Mouse (Mus musculus) cortical plate, adult 2 months (tissue): Measurements from ENCODE around the gene Coro2b. TPM values are rescaled to one million over a fixed set of nuclear protein-coding genes. Genes with fewer than 3 reads are reported as not detected.

Source experiments
- H3K27ac ChIP-seq: fragments of 200-500 bp; 2 replicates; pipeline ENCODE4 v1.5.1; 2012; ENCODE audit warnings: low read length, control low read depth, inconsistent platforms; ENCODE audit not compliant: insufficient read depth
- H3K4me1 ChIP-seq: fragments of 200-500 bp; 2 replicates; pipeline ENCODE4 v1.6.1; 2011; ENCODE audit warnings: low read length; ENCODE audit not compliant: control insufficient read depth, insufficient read depth
- H3K4me3 ChIP-seq: fragments of 200-500 bp; 2 replicates; pipeline ENCODE4 v1.5.1; 2011; ENCODE audit warnings: mild to moderate bottlenecking, low read length, control low read depth; ENCODE audit not compliant: insufficient read depth
- CTCF ChIP-seq: fragments of 200-500 bp; IDR thresholded peaks from 2 replicates; pipeline ENCODE4 v1.5.1; 2011; ENCODE audit warnings: mild to moderate bottlenecking, control low read depth, low read length; ENCODE audit not compliant: insufficient read depth; ENCODE audit errors: extremely low read depth
- POLR2A ChIP-seq: fragments of 200-500 bp; IDR thresholded peaks from 2 replicates; pipeline ENCODE4 v1.6.1; 2011; ENCODE audit warnings: mild to moderate bottlenecking, low read length, control low read depth; ENCODE audit not compliant: insufficient read depth; ENCODE audit errors: extremely low read depth
- polyA plus RNA-seq: library from polyadenylated mRNA; depleted of rRNA; stranded (reverse); fragments of >200 nt; gene quantifications from 2 replicates; pipeline ENCODE4 v1.2.3, GENCODE M21; 2012

The Coro2b gene
- polyA plus RNA-seq, 1 experiment = 130 TPM

DNA sequence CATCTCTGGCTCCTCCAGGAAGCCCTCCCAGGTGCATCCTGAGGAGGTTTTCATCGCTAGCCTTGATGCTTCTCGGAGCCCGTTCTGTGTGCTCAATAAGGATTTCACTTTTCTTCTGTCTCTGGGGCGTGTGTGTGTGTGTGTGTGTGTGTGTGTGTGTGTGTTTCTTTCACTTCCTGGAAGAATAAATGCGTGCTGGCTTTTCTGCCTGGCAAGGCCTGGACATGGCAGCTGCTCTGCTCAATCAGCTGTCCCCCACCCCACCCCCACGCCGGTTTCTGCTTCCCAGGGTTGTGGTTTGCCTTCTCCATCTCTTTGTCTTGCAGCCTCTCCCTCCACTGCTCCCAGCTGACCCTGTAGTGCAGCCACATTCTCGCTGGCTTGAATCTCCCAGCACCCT, 4.3 kb upstream of the Coro2b start:
- no peak overlapping the region for H3K4me3 ChIP-seq
- peak overlapping the region; percentile 60 for H3K27ac ChIP-seq
- TF ChIP-seq CTCF (no peak), POLR2A (no peak)
- peaks cover 12% of the 10 kb centered on the region for H3K4me1 ChIP-seq

DNA sequence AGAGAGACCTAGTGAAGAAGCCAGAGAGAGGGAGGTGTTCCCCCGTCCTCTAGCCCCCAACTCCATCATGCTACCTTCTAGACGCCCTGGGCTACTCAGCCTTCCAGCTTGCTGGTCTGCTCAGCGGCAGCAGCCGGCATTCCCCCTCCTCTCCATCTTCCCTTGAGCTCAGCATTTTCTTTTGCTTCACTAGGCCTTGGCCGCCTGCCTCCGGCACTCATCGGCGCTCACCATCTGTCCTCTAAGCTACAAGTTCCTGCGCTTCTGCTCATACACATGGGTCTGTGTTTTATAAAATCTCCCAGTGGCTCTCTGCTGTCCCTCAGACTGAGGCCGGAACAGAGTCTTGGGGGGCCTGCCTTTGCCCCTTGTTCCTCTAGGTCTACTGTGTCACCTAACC, 3.9 kb upstream of the Coro2b start:
- H3K27ac ChIP-seq = peak overlapping the region; percentile 60
- H3K4me1 ChIP-seq = peaks cover 12% of the 10 kb centered on the region
- H3K4me3 ChIP-seq = no peak overlapping the region
- TF ChIP-seq CTCF (no peak), POLR2A (peak; percentile 30; the same call in 1 of the 2 replicates)

- peak overlapping the region; percentile 41; the same call in 1 of the 2 replicates for H3K27ac ChIP-seq
- TF ChIP-seq POLR2A = no peak
- no peak for TF ChIP-seq CTCF
These were observed 3.3 kb upstream of the Coro2b start for GRCm38 (mm10) chr9:62540166-62540565.

GRCm38 (mm10) chr9:62539251-62539711, 2.4 kb upstream of the Coro2b start:
- no peak for TF ChIP-seq CTCF
- TF ChIP-seq POLR2A = no peak
- Histone ChIP-seq H3K27ac (0 out of 2 replicates have a peak overlapping the region, but pooled peaks have one; percentile 8), H3K4me1 (peaks cover 9% of the 10 kb centered on the region), H3K4me3 (no peak overlapping the region)

More at GRCm38 (mm10) chr9:62540166-62540565, 3.3 kb upstream of the Coro2b start:
- Histone ChIP-seq H3K4me1 (peaks cover 10% of the 10 kb centered on the region), H3K4me3 (no peak overlapping the region)

GRCm38 (mm10) chr9:62537941-62538340, 1.1 kb upstream of the Coro2b start:
- TF ChIP-seq CTCF (no peak), POLR2A (no peak)
- Histone ChIP-seq H3K4me1 (peaks cover 18% of the 10 kb centered on the region), H3K27ac (no peak overlapping the region), H3K4me3 (no peak overlapping the region)

DNA sequence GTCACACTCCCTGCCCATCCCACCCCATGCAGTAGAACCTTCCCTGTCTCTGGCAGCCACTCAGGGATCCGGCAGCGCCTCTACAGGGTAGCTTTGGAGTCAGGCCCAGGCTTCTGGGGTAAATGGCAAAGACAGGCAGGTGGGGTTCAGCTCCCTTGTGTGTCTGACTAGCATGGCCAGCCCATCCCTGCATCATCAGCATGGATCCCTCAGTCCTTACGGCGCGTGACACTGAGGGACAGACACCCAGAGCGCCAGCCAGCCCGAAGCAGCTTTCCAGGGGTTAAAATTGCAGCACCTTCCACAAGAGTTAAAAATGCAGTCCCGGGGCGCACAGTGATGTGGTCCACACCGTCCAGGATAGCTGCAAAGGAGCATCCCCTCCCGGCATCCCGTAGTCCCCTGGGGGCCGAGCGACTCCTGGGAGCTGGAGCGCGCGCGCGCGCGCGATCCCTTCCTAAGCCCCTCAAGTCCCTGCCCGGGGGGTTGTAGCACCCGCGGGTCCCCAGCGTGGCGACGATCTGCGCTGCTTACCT, 657 bp downstream of the Coro2b start:
- peaks cover 22% of the 10 kb centered on the region for H3K4me1 ChIP-seq
- peak overlapping the region; percentile 97 for H3K27ac ChIP-seq
- TF ChIP-seq CTCF (no peak), POLR2A (peak; percentile 52; the same call in 1 of the 2 replicates)
- H3K4me3 ChIP-seq = peak overlapping the region; percentile 68

DNA sequence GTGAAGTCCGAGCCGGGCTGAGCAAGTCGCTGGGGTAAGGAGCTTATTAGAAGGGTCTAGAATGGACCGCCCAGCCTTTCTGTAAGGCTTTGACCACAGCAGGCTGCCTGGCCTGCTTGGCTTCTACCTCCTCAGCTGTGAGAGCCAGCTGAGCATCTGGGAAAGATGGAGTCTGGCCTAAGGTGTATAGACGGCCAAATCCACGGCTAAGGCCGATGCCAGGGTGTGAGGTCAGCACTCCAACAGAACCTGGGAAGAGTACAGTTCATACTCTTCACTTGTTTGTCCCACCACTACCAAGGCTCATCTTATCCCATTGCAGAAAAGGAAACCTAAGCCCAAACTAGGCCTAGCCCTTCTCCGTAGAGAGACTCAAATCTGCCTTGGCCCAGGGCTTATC, 1.3 kb downstream of the Coro2b start:
- H3K4me1 ChIP-seq = peaks cover 22% of the 10 kb centered on the region
- peak overlapping the region; percentile 68 for H3K4me3 ChIP-seq

DNA sequence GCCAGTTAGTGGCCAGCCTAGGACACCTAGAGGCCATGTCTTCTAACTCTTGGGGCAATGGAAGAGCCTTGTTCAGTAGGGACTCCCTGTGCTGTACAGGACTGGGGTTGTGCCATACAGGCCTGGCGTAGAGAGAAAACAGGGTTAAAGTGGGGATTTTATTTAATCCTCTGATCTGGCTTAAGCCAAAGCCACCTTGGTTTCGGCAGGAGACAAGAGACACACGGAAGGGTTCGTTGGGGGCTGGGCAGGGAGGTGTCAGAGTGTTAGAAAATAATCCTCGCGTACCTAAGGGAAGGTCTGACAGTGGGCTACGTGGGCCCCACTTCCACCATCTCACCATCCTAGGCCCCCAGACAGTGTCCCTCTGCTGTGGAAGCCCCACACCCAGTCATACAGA, 2.2 kb downstream of the Coro2b start:
- Histone ChIP-seq H3K27ac (peak overlapping the region; percentile 97; the same call in 1 of the 2 replicates), H3K4me3 (peak overlapping the region; percentile 68), H3K4me1 (peaks cover 27% of the 10 kb centered on the region)
- TF ChIP-seq CTCF (no peak), POLR2A (no peak)

More for the DNA sequence above, 1.3 kb downstream of the Coro2b start:
- TF ChIP-seq POLR2A = no peak
- TF ChIP-seq CTCF = no peak
- peak overlapping the region; percentile 97 for H3K27ac ChIP-seq

DNA sequence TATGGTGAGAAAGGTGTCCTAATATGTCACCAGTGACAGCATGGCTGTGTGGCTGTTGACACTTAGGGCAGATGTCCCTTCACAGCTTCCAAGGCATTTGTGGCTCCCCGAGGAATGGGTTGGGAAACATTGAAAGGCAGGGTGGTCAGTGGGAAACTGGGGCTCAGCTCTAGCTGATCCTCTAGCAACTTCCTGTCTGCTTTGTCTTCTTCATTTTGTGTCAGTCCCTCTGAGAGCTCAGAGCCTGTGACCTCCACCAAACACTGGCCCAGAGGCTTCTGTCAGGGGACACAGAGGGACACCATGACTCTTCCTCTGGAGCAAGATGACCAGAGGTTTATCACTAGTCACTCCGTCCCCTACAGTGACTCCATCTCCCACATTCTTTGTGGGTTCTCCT, 2.7 kb downstream of the Coro2b start:
- peaks cover 31% of the 10 kb centered on the region for H3K4me1 ChIP-seq
- TF ChIP-seq CTCF (no peak), POLR2A (no peak)
- H3K27ac ChIP-seq = peak overlapping the region; percentile 33; the same call in 1 of the 2 replicates
- H3K4me3 ChIP-seq = no peak overlapping the region

DNA sequence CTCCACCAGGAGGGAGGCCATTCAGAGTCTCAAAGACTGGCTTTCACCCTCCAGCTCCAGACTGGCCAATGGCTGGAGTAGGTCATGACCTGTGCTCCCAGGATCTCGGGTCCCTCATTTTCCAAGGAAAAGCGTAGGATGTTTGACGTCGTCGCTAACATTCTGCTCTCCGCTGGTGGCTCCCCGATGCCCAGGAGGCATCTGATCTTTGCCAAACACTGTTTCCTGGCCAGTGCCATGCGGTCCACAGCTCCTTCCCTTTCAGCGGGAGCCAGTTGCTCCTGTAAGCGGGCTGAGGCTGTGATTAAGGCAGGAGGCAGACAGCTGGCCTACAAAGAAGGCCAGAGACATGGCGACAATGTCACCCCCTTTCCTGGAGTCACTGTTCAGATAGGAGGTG, 4.0 kb downstream of the Coro2b start:
- peaks cover 40% of the 10 kb centered on the region for H3K4me1 ChIP-seq
- peak overlapping the region; percentile 84 for H3K27ac ChIP-seq
- 0 out of 2 replicates have a peak overlapping the region, but pooled peaks have one; percentile 5 for H3K4me3 ChIP-seq
- no peak for TF ChIP-seq POLR2A
- TF ChIP-seq CTCF = no peak
